Mouse (Mus musculus) ES-E14 (cell line): ENCODE measurements at regions not wholly inside any gene's neighbourhood (a gene's known extent, or its start where the extent isn't known, plus 50 kb on each side); places are given as distances from the start of the nearest gene placed in this dataset.

Source experiments
- DNase-seq: peaks from one replicate; pipeline ENCODE4 v3.0.0-alpha.2; 2013; ENCODE audit warnings: low read depth, low spot score
- H3K27ac ChIP-seq: 2 replicates; pipeline ENCODE4 v1.5.1; 2012; ENCODE audit warnings: low read depth, mild to moderate bottlenecking, low read length, moderate library complexity, mixed read lengths; ENCODE audit not compliant: poor library complexity, insufficient read depth, severe bottlenecking
- H3K36me3 ChIP-seq: 2 replicates; pipeline ENCODE4 v1.6.1; 2012; ENCODE audit warnings: mild to moderate bottlenecking, low read length, moderate library complexity, mixed read lengths; ENCODE audit not compliant: control insufficient read depth, poor library complexity, insufficient read depth, severe bottlenecking
- H3K4me1 ChIP-seq, 2 experiments: fragments of 150-350 bp in 1 of 2; sonication (generic) in 1 of 2; 2 replicates each; pipeline ENCODE4 v1.6.1; 2012; ENCODE audit warnings: low read length in 2 of 2, mild to moderate bottlenecking in 1 of 2, mixed read lengths in 1 of 2; ENCODE audit not compliant: control insufficient read depth in 2 of 2, insufficient read depth in 2 of 2, poor library complexity in 1 of 2
- H3K4me3 ChIP-seq, 2 experiments: fragments of 150-350 bp in 1 of 2; sonication (generic) in 1 of 2; 2 replicates each; pipeline ENCODE4 v1.5.1; 2012; ENCODE audit warnings: low read length in 2 of 2, low read depth in 1 of 2, mild to moderate bottlenecking in 1 of 2, mixed read lengths in 1 of 2; ENCODE audit not compliant: insufficient read depth in 1 of 2, poor library complexity in 1 of 2, severe bottlenecking in 1 of 2
- H3K9ac ChIP-seq: 2 replicates; pipeline ENCODE4 v1.6.1; 2012; ENCODE audit warnings: low read depth, mild to moderate bottlenecking, low read length, mixed read lengths; ENCODE audit not compliant: poor library complexity, insufficient read depth, severe bottlenecking
- H3K9me3 ChIP-seq: fragments of 150-350 bp; sonication (generic); 2 replicates; pipeline ENCODE4 v1.6.1; 2012; ENCODE audit warnings: low read depth, mild to moderate bottlenecking, low read length; ENCODE audit not compliant: control insufficient read depth, insufficient read depth
- CHD2 ChIP-seq: IDR thresholded peaks from 2 replicates; pipeline ENCODE4 v1.6.1; 2014; ENCODE audit warnings: mild to moderate bottlenecking, low read depth, low read length, inconsistent platforms
- HCFC1 ChIP-seq: IDR thresholded peaks from 2 replicates; pipeline ENCODE4 v1.6.1; 2012; ENCODE audit warnings: low read length, inconsistent platforms, borderline replicate concordance; ENCODE audit not compliant: insufficient read depth
- MAFK ChIP-seq: IDR thresholded peaks from 2 replicates; pipeline ENCODE4 v1.6.1; 2014; ENCODE audit warnings: mild to moderate bottlenecking, low read depth, low read length, inconsistent platforms; ENCODE audit not compliant: insufficient read depth
- ZC3H11A ChIP-seq: IDR thresholded peaks from 2 replicates; pipeline ENCODE4 v1.6.1; 2012; ENCODE audit warnings: low read depth, mild to moderate bottlenecking, inconsistent platforms, low read length, borderline replicate concordance
- ZNF384 ChIP-seq: IDR thresholded peaks from 2 replicates; pipeline ENCODE4 v1.6.1; 2012; ENCODE audit warnings: low read depth, low read length, inconsistent platforms
- in situ Hi-C, 2 experiments: fragments of 600-800 bp; cut with MboI; formaldehyde crosslinking; loops; one replicate each; pipeline ENCODE4 v1.15.1; 2025; ENCODE audit warnings: low sequenced_read_pairs in 2 of 2, inconsistent platforms in 1 of 2; ENCODE audit not compliant: unreplicated experiment in 2 of 2

GRCm38 (mm10) chr5:96916897-96917296 is 80.6 kb upstream of the Bmp2k start:
- Histone ChIP-seq H3K9ac (no peak overlapping the region), H3K27ac (no peak overlapping the region), H3K4me3 (no peak overlapping the region), H3K36me3 (no peaks in the 10 kb centered on the region), H3K9me3 (no peaks in the 10 kb centered on the region), H3K4me1 (no peaks in the 10 kb centered on the region)
- DNase-seq = no peak
- TF ChIP-seq HCFC1 (no peak), CHD2 (no peak), MAFK (no peak), ZNF384 (no peak), ZC3H11A (no peak)
- in situ Hi-C loops = no loop called here

DNA sequence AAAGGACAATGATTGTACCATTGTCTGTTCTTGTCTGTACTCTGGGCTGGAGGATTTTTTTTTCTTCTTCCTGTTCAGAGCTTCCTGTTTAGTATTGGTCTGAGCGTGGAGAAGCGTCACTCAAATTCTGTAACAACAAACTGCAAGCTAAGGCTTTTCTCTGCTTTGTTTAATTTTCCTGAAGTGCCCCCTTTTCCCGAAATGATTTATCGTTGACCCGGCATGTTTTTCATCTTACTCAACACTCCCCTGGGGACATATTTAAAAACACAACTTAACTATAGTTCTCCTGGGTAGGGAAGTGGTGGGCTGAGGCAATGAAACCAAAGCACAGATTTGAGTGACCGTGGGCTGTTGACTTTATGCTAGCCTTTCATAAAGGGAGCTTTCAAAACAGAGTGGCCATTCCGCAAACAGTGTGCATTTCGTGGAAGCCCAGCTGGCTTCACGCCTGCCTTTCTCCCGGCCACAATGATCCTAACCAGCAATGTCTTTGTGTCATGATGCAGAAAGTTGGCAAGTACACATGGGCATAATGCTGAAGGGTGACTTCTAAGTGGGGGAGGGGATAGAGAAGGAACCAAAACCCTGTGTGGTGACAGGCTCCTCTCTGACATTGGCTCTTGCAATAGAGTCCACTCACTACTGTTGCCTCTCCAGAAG is 79.8 kb upstream of the Bmp2k start:
- Histone ChIP-seq H3K4me3 (no peak overlapping the region), H3K36me3 (no peaks in the 10 kb centered on the region), H3K4me1 (no peaks in the 10 kb centered on the region), H3K9me3 (no peaks in the 10 kb centered on the region), H3K9ac (no peak overlapping the region), H3K27ac (no peak overlapping the region)
- in situ Hi-C loops = no loop called here
- no peak for TF ChIP-seq HCFC1
- no peak for TF ChIP-seq MAFK
- TF ChIP-seq ZC3H11A = no peak
- no peak for TF ChIP-seq CHD2
- TF ChIP-seq ZNF384 = no peak
- DNase-seq = no peak

GRCm38 (mm10) chr5:96919149-96919548 is 78.3 kb upstream of the Bmp2k start:
- TF ChIP-seq CHD2 (no peak), HCFC1 (no peak), MAFK (no peak), ZNF384 (no peak), ZC3H11A (no peak)
- H3K4me1 ChIP-seq = no peaks in the 10 kb centered on the region
- DNase-seq = no peak
- in situ Hi-C loops = no loop called here
- no peak overlapping the region for H3K9ac ChIP-seq
- no peaks in the 10 kb centered on the region for H3K9me3 ChIP-seq
- H3K4me3 ChIP-seq = no peak overlapping the region
- no peaks in the 10 kb centered on the region for H3K36me3 ChIP-seq
- no peak overlapping the region for H3K27ac ChIP-seq

- Histone ChIP-seq H3K9me3 (no peaks in the 10 kb centered on the region), H3K4me3 (no peak overlapping the region), H3K36me3 (no peaks in the 10 kb centered on the region), H3K27ac (no peak overlapping the region), H3K4me1 (no peaks in the 10 kb centered on the region), H3K9ac (no peak overlapping the region)
- in situ Hi-C loops = no loop called here
- DNase-seq = no peak
- TF ChIP-seq CHD2 (no peak), HCFC1 (no peak), ZC3H11A (no peak)
These were observed 76.5 kb upstream of the Bmp2k start for GRCm38 (mm10) chr5:96921037-96921436.

GRCm38 (mm10) chr5:96921511-96921910 is 76.0 kb upstream of the Bmp2k start:
- Histone ChIP-seq H3K4me3 (no peak overlapping the region), H3K9ac (no peak overlapping the region), H3K4me1 (no peaks in the 10 kb centered on the region), H3K36me3 (no peaks in the 10 kb centered on the region), H3K27ac (no peak overlapping the region), H3K9me3 (no peaks in the 10 kb centered on the region)
- DNase-seq = no peak
- in situ Hi-C loops = no loop called here
- TF ChIP-seq MAFK (no peak), HCFC1 (no peak), ZNF384 (no peak), CHD2 (no peak), ZC3H11A (no peak)
